Mouse (Mus musculus): ENCODE measurements around the gene Exoc3. TPM values are rescaled to one million over a fixed set of nuclear protein-coding genes. Genes with fewer than 3 reads are reported as not detected.

Gene Exoc3
- polyA plus RNA-seq (2015; fragmentation: Nextera tagmentation; extraction: Ambion mirVana) = 86.6 and 86.9 TPM in 2 replicates

DNA sequence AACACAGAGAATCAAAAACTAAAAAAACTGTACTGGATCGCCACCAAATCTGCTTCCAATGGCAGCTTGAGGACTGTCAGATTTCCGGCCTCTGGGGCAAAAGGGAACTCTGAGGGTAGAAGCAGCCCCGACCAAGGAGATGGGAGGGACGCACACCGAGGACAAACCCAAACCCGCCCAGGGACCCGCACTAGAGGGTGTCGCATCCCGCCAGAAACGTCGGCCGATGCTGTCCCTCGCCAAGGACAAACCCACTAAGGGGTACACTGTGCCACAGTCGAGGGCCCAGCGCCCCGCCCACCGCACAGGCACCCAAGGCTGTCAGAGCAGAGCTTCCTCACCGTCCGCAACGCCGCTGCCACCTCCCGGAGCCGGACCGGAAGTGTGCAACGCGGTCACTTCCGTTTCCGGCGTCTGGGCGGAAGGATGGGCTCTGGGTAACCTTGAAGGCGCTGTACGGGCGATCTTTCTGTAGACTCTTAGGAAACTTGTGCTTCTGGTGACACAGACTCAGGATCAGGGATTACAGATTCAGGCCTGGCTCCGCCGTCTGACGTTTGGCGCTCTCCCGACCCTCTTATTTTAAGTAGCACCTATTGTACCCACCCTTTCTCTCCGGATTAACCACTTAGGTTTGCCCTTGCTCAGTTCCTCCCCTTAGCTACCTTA is at the start of gene Exoc3:
Exoc3 (minus strand) TSS at position 416 of the 669 bp plus-strand sequence.
- H3K27ac ChIP-seq = peak within 1 kb of the TSS; percentile 87
- peaks cover 24% of the 10 kb centered on the region for H3K36me3 ChIP-seq
- WGBS = under 1% methylated on average over 39 of the region's 39 CpGs
- peak within 1 kb of the TSS; percentile 77 for H3K4me2 ChIP-seq (replicated peaks)
- peak within 1 kb of the TSS; percentile 84 for H3K9ac ChIP-seq
- peaks cover 19% of the 10 kb centered on the region for H3K4me1 ChIP-seq
- H3K9me3 ChIP-seq = no peaks in the 10 kb centered on the region
- ATAC-seq (ENCODE audit: low FRiP score, low read depth) = peak; percentile 98
- H3K27me3 ChIP-seq = no peaks in the 10 kb centered on the region
- peak within 1 kb of the TSS; percentile 81 for H3K4me3 ChIP-seq

DNA sequence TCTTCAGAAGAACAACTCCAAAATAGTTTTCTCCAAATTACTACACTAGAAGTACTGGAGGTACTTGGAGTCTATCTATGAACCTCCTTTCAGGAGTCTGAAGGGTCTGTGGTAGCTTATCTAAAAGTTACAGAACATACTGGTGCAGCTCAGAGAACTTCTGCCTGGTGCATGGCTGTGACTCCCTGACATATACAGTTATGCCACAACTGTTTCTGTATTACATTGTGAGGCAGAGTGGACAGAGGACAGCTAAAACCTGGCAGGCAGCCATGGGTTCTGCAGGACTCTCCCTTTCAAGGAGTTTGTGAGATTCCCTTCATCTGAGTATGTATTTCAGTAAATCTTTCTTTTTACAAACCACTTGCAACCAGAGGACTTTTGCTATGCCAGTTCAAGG is 38.0 kb upstream of the Exoc3 start:
- ATAC-seq (ENCODE audit: low FRiP score, low read depth) = no peak

DNA sequence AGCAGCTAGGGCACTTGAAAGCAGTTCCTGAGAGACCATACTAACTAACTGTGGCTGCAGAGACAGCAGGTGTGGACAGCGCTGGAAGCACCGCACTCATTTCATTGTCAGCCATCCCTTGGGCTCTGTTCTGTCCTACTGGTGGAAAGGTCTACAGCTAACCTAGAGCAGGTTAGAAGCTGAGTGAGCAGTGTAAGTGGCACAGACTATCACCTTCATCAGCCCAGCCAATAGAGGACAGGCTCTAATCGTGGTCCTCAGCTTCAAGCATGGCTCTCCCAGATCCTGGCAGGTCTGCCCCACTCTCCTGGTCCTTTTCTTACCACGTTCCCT is 37.3 kb upstream of the Exoc3 start:
- H3K27me3 ChIP-seq = no peaks in the 10 kb centered on the region
- H3K9me3 ChIP-seq = no peaks in the 10 kb centered on the region
- 57% methylated on average over 4 of the region's 4 CpGs for WGBS
- H3K36me3 ChIP-seq = no peaks in the 10 kb centered on the region
- H3K27ac ChIP-seq = 0 out of 2 replicates have a peak overlapping the region, but pooled peaks have one; percentile 28
- no peak overlapping the region for H3K4me3 ChIP-seq
- peaks cover 11% of the 10 kb centered on the region for H3K4me1 ChIP-seq
- peak; percentile 69; the same call in 1 of the 2 replicates for ATAC-seq (ENCODE audit: low FRiP score, low read depth)
- 0 out of 2 replicates have a peak overlapping the region, but pooled peaks have one; percentile 19 for H3K9ac ChIP-seq
- H3K4me2 ChIP-seq (replicated peaks) = peak overlapping the region; percentile 48

More for the DNA sequence above, 38.0 kb upstream of the Exoc3 start:
- Histone ChIP-seq H3K36me3 (no peaks in the 10 kb centered on the region), H3K27ac (no peak overlapping the region), H3K27me3 (no peaks in the 10 kb centered on the region), H3K9me3 (no peaks in the 10 kb centered on the region), H3K4me1 (peaks cover 11% of the 10 kb centered on the region), H3K4me2 (replicated peaks) (no peak overlapping the region), H3K4me3 (no peak overlapping the region), H3K9ac (no peak overlapping the region)

DNA sequence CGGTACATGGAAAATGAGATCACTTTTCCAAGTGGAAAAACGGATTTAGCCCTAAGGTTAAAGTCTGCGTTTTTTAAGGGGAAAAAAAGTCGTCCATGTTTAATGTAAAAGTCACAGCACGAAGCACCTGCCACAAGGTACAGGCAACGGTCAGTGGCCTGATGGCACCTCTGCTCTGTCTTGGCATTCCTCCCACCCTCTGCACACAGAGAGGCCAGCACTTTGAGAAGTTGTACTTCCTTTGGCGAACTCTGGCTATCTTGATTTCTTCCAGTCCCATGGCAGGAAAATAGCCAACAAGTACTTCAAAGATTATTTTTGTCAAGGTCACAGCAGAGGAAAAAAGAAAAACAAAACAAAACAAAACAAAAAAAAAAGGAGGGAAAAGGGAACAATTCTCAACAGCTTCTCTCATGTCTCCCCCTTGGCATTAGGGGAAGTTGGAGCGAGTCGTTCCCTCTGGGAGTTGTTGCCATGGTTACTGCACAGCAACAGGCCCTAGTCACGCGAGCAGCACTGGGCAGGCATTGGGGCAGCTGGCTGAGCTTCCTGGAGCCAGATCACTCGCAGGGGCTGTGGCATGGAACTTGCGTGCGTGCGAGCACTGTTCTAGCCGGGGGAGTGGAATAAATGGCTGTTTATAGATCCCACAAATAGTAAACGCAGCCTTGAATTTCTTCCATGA is 36.8 kb upstream of the Exoc3 start:
- Histone ChIP-seq H3K27ac (0 out of 2 replicates have a peak overlapping the region, but pooled peaks have one; percentile 28), H3K9ac (0 out of 2 replicates have a peak overlapping the region, but pooled peaks have one; percentile 19), H3K36me3 (no peaks in the 10 kb centered on the region), H3K4me2 (replicated peaks) (peak overlapping the region; percentile 48), H3K27me3 (no peaks in the 10 kb centered on the region), H3K4me3 (no peak overlapping the region), H3K9me3 (no peaks in the 10 kb centered on the region), H3K4me1 (peaks cover 11% of the 10 kb centered on the region)
- peak; percentile 89 for ATAC-seq (ENCODE audit: low FRiP score, low read depth)
- WGBS = 23% methylated on average over 17 of the region's 17 CpGs

DNA sequence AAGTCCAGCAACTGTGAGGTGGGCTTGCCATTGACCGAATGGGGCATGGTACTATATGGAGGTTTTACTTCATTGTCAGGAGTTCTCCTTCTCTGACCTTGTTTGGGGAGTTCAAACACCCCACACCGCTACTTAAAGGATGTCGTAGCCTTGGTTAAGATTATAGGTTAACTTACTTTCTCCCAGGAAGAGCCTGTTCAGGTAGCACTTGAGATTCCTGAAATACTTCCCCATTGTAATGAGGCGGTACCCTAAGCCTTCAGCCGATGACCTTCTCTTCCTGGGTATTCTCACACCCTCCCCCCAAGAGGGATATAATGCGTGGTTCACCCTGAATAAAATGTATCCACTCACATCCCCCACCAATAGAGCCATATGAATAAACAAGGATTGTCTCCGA is 29.0 kb upstream of the Exoc3 start:
- Histone ChIP-seq H3K4me3 (no peak overlapping the region), H3K36me3 (no peaks in the 10 kb centered on the region), H3K9ac (no peak overlapping the region), H3K27ac (no peak overlapping the region), H3K4me1 (no peaks in the 10 kb centered on the region), H3K27me3 (no peaks in the 10 kb centered on the region), H3K4me2 (replicated peaks) (no peak overlapping the region), H3K9me3 (no peaks in the 10 kb centered on the region)
- ATAC-seq (ENCODE audit: low FRiP score, low read depth) = no peak
- 71% methylated on average over 7 of the region's 7 CpGs for WGBS

DNA sequence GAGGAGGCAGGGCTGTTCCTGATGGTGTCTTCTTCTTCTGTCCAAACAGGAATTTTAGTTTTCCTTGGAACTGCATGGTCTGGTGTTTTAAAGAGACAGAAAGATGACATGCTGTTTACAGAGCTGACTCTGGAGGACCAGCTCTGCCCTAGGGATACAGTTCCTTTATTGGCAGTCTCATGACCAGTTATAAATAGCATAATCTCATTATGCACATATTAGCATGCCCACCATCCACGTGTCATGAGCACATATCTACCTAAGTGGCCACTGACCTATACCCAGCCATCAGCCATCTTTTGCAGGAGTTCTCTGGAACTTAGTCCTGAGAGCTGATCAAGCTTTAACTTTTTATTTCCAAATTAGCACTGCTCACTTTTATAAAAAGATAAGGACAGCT is 12.1 kb upstream of the Exoc3 start:
- Histone ChIP-seq H3K27ac (no peak overlapping the region), H3K4me3 (no peak overlapping the region), H3K27me3 (no peaks in the 10 kb centered on the region), H3K4me1 (no peaks in the 10 kb centered on the region), H3K36me3 (no peaks in the 10 kb centered on the region), H3K4me2 (replicated peaks) (no peak overlapping the region), H3K9ac (no peak overlapping the region), H3K9me3 (no peaks in the 10 kb centered on the region)
- no peak for ATAC-seq (ENCODE audit: low FRiP score, low read depth)
- 43% methylated on average over 1 of the region's 1 CpGs for WGBS

DNA sequence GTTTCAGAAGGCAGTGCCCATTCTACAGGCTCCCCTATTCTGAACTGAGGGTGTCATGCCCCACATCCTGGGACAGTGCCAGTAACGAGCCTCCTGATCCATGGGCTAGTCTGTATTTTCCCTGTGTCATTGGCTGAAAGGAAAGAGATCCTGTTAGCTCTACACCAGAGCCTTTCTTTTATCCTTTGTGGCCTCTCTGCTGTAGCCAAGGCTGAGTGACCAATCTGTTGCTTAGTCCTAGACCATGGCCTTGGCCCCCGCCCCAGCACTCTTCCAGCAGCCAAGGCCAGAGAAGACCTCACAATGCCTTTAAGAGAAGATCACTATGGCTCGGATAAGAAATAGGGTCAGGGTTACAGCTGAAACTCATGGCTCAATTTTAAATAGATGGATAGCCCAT is 9.9 kb upstream of the Exoc3 start:
- Histone ChIP-seq H3K4me1 (no peaks in the 10 kb centered on the region), H3K4me3 (no peak overlapping the region), H3K4me2 (replicated peaks) (no peak overlapping the region), H3K9me3 (no peaks in the 10 kb centered on the region), H3K27me3 (no peaks in the 10 kb centered on the region), H3K9ac (no peak overlapping the region), H3K36me3 (no peaks in the 10 kb centered on the region), H3K27ac (no peak overlapping the region)
- WGBS = 76% methylated on average over 3 of the region's 3 CpGs
- ATAC-seq (ENCODE audit: low FRiP score, low read depth) = no peak

DNA sequence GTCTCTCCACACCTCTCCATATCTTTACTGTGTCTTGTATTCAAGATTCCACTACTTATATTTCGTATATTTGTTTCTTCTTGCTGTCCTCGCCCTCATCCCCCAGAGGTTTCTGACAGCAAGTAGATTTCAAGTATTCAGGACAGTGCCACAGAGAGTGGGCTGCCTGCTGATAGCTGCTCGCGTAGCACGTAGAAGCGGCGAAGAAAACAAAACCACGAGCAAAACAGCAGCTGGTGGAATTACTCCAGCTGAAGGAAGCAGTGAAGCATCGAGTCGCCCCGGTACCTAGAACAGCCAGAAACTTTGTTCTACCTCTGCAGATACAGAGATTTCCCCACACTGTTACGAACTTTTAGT is 434 bp upstream of the Exoc3 start:
- peak; percentile 34; the same call in 1 of the 2 replicates for ATAC-seq (ENCODE audit: low FRiP score, low read depth)
- Histone ChIP-seq H3K27ac (peak overlapping the region; percentile 87), H3K36me3 (peaks cover 18% of the 10 kb centered on the region), H3K9ac (peak overlapping the region; percentile 84), H3K4me3 (peak overlapping the region; percentile 81), H3K4me1 (peaks cover 19% of the 10 kb centered on the region), H3K9me3 (no peaks in the 10 kb centered on the region), H3K4me2 (replicated peaks) (peak overlapping the region; percentile 77), H3K27me3 (no peaks in the 10 kb centered on the region)
- 17% methylated on average over 12 of the region's 12 CpGs for WGBS

DNA sequence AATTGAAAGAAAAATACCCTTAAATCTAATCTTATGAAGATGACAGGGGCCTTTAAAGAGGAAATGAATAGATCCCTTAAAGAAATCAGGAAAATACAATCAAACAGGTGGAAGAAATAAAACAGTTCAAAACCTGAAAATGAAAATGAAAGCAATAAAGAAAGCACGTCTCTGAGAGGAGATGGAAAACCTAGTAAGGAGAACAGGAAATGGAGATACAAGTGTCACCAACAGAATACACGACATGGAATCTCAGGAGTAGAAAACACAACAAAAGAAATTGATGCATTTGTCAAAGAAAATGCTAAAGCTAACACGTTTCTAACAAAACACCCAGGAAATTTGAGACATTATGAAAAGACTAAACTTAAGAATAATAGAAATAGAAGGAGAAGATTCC is 12.1 kb downstream of the Exoc3 start:
- H3K36me3 ChIP-seq = peaks cover 54% of the 10 kb centered on the region
- ATAC-seq (ENCODE audit: low FRiP score, low read depth) = no peak
- no peak overlapping the region for H3K4me2 ChIP-seq (replicated peaks)
- H3K4me3 ChIP-seq = no peak overlapping the region
- 89% methylated on average over 3 of the region's 3 CpGs for WGBS
- H3K4me1 ChIP-seq = no peaks in the 10 kb centered on the region
- no peaks in the 10 kb centered on the region for H3K27me3 ChIP-seq
- H3K9me3 ChIP-seq = no peaks in the 10 kb centered on the region
- no peak overlapping the region for H3K27ac ChIP-seq
- H3K9ac ChIP-seq = no peak overlapping the region

DNA sequence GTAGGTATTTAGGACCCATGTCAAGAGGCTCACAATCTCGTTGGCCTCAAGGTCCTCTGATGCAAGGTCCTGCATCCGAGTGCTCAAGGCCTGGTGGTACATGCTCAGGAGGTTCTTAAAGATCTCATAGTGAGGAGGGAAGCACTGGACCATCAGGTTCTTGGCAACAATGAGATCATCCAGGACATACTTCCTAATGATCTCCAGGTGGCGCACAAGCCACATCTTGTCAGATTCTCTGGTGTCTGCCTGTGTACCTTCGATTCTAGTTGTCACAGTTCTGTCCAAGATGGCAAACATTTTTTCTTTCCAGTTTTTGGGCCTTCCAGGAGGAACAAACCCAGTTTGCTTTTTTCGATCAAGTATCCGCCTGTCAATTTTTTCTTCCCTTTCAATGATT is 15.9 kb downstream of the Exoc3 start:
- ATAC-seq (ENCODE audit: low FRiP score, low read depth) = no peak
- H3K4me1 ChIP-seq = no peaks in the 10 kb centered on the region
- H3K27me3 ChIP-seq = no peaks in the 10 kb centered on the region
- no peak overlapping the region for H3K4me3 ChIP-seq
- no peak overlapping the region for H3K27ac ChIP-seq
- H3K4me2 ChIP-seq (replicated peaks) = no peak overlapping the region
- H3K36me3 ChIP-seq = peaks cover 68% of the 10 kb centered on the region
- H3K9me3 ChIP-seq = no peaks in the 10 kb centered on the region
- H3K9ac ChIP-seq = no peak overlapping the region
- WGBS = 82% methylated on average over 6 of the region's 6 CpGs

DNA sequence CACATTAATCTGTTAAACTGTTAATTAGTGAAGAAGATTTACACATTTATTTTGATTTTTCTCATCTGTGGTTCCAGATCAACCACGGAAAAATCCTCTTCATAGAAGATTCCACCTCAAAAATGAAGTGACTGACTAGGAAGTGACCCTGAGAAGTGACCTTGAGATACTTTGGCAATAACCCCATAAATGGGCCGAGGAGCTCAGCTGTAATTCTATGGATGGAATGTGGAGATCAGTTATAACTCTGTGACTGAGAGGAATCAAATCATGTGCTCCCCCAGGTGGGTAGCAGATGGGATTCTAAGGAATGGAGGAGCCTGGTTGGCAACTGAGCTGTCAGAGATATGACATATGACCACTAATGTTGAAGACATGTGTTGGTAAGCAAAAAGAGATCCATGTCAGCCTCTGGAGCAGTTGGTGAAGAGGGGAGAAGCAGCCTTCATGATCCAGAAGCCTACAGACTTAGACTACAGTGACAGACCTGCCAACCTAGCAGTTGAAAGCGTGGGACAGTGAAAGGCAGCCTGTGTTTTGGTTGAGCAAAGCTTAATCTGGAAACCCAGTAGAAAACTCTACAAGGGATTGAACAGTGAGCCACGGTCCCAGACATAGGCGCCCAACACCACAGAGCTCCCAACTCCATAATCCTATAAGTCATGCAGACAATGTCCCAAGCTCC is 25.4 kb downstream of the Exoc3 start:
- H3K4me3 ChIP-seq = no peak overlapping the region
- 91% methylated on average over 5 of the region's 5 CpGs for WGBS
- ATAC-seq (ENCODE audit: low FRiP score, low read depth) = no peak
- H3K9ac ChIP-seq = no peak overlapping the region
- H3K4me1 ChIP-seq = no peaks in the 10 kb centered on the region
- H3K27ac ChIP-seq = no peak overlapping the region
- no peak overlapping the region for H3K4me2 ChIP-seq (replicated peaks)
- H3K9me3 ChIP-seq = no peaks in the 10 kb centered on the region
- H3K36me3 ChIP-seq = peaks cover 68% of the 10 kb centered on the region
- H3K27me3 ChIP-seq = no peaks in the 10 kb centered on the region

DNA sequence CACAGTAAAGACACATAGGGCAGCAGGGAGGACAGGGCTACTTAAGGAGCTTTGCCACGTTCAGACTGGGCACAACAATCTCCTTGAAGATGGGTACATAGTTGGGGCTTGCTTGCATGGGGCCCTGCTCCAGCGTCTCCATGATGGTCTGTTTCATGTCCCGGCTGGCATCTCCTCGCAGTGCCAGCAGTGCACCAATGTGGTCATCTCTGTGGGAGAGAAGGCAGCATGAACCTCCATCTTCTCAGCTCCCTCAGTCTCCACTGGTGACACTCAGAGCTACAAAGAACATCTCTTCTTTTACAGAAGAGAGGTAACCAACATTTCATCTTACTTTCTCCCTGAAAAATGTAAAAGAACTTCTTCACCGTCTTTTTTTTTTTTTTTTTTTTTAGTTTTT is 36.5 kb downstream of the Exoc3 start:
- 95% methylated on average over 5 of the region's 5 CpGs for WGBS
- peaks cover 66% of the 10 kb centered on the region for H3K36me3 ChIP-seq
- H3K27ac ChIP-seq = no peak overlapping the region
- H3K9ac ChIP-seq = no peak overlapping the region
- no peak overlapping the region for H3K4me2 ChIP-seq (replicated peaks)
- peaks cover 2% of the 10 kb centered on the region; the same call in 1 of the 2 replicates for H3K4me1 ChIP-seq
- H3K4me3 ChIP-seq = no peak overlapping the region
- no peaks in the 10 kb centered on the region for H3K27me3 ChIP-seq
- no peak for ATAC-seq (ENCODE audit: low FRiP score, low read depth)
- no peaks in the 10 kb centered on the region for H3K9me3 ChIP-seq

Data from limb, embryonic 13.5 days (tissue).